Mouse (Mus musculus) embryonic facial prominence, embryonic 15.5 days (tissue): ENCODE results near the gene Ptgis. TPM values are rescaled to one million over a fixed set of nuclear protein-coding genes. Genes with fewer than 3 reads are reported as not detected.

ENCODE experiments used
- ATAC-seq: fragments of 200-750 bp; cut with Nextera tagmentation; 2 replicates; pipeline ENCODE4 v1.8.0; 2017; ENCODE audit warnings: low read depth, moderate TSS enrichment; ENCODE audit not compliant: insufficient number of reproducible peaks, low FRiP score, low TSS enrichment
- H3K27ac ChIP-seq: fragments of 300-500 bp; sonication (generic); replicated peaks from 2 replicates; pipeline ENCODE4 v1.5.1; 2015; ENCODE audit warnings: mild to moderate bottlenecking, inconsistent platforms
- H3K27me3 ChIP-seq: fragments of 300-500 bp; sonication (generic); 2 replicates; pipeline ENCODE4 v1.6.1; 2015; ENCODE audit warnings: inconsistent platforms
- H3K36me3 ChIP-seq: fragments of 300-500 bp; sonication (generic); 2 replicates; pipeline ENCODE4 v1.6.1; 2015; ENCODE audit warnings: mild to moderate bottlenecking, inconsistent platforms
- H3K4me1 ChIP-seq: fragments of 300-500 bp; sonication (generic); 2 replicates; pipeline ENCODE4 v1.6.1; 2015; ENCODE audit warnings: inconsistent platforms
- H3K4me2 ChIP-seq: fragments of 300-500 bp; sonication (generic); replicated peaks from 2 replicates; pipeline ENCODE4 v1.6.1; 2015; ENCODE audit warnings: mild to moderate bottlenecking, inconsistent platforms
- H3K4me3 ChIP-seq: fragments of 300-500 bp; sonication (generic); replicated peaks from 2 replicates; pipeline ENCODE4 v1.5.1; 2015; ENCODE audit warnings: mild to moderate bottlenecking, inconsistent platforms
- H3K9ac ChIP-seq: fragments of 300-500 bp; sonication (generic); 2 replicates; pipeline ENCODE4 v1.6.1; 2015; ENCODE audit warnings: inconsistent platforms
- H3K9me3 ChIP-seq: fragments of 300-500 bp; sonication (generic); replicated peaks from 2 replicates; pipeline ENCODE4 v1.6.1; 2016; ENCODE audit warnings: inconsistent platforms
- WGBS: fragments of 180-500 bp; shearing (Covaris S2); methylation state at CpG from one replicate; pipeline ENCODE4 v1.1.7; 2015; 5-methylcytosine and 5-hydroxymethylcytosine counted together
- polyA plus RNA-seq: library from polyadenylated mRNA; unstranded; fragments of >200 nt; fragmentation: Nextera tagmentation; extraction: Ambion mirVana; gene quantifications from 2 replicates; pipeline ENCODE4 v1.2.1, GENCODE M21; 2015

The Ptgis gene
- polyA plus RNA-seq, 1 experiment from 2014 or later: 33.1 TPM

DNA sequence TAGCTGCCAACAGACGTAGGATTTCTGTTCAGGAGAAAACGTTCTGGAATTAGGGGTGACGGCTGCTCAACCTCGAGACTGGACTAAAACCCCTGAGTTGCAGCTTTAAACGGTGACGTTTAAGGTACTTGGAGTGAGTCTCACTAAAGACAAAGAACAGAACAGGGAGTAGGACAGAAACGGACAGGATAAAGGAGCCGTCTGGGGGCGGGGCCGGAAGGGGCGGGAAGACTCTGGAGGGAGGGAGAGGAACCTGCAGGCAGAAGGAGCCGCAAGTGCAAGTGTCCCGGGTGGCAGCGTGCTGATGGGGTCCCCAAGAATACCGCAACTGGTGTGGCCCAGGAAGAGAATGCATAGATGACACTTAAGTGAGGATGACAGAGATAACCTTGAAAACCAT lies 9.8 kb downstream of the Ptgis start:
- Histone ChIP-seq H3K4me1 (peaks cover 36% of the 10 kb centered on the region), H3K27me3 (no peaks in the 10 kb centered on the region), H3K9me3 (no peaks in the 10 kb centered on the region), H3K27ac (no peak overlapping the region), H3K4me2 (peak overlapping the region; percentile 22; the same call in 1 of the 2 replicates), H3K4me3 (no peak overlapping the region), H3K36me3 (no peaks in the 10 kb centered on the region; the same call in 1 of the 2 replicates), H3K9ac (no peak overlapping the region)
- 16% methylated on average over 15 of the region's 15 CpGs for WGBS
- no peak for ATAC-seq

DNA sequence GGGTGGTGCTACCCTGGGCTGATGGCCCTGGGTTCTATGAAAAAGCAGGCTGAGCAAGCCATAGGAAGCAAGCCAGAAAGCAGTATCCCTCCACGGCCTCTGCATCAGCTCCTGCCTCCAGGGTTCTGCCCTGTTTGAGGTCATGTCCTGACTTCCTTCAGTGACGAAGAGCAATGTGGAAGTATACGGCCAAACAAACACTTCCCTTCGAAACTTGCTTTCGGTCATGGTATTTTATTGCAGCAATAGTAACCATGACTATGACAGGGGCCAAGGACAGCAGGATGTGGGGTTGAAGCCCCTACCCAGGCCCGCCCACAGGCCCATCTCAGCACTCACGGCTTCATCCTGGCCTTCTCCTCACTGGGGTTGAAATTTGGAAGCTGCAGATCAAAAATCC lies 15.5 kb downstream of the Ptgis start:
- WGBS: 78% methylated on average over 7 of the region's 7 CpGs
- H3K27me3 ChIP-seq: no peaks in the 10 kb centered on the region
- H3K27ac ChIP-seq: no peak overlapping the region
- H3K4me1 ChIP-seq: no peaks in the 10 kb centered on the region
- H3K9ac ChIP-seq: no peak overlapping the region
- no peak for ATAC-seq
- no peaks in the 10 kb centered on the region; the same call in 1 of the 2 replicates for H3K36me3 ChIP-seq
- no peaks in the 10 kb centered on the region for H3K9me3 ChIP-seq
- no peak overlapping the region for H3K4me3 ChIP-seq
- no peak overlapping the region for H3K4me2 ChIP-seq

DNA sequence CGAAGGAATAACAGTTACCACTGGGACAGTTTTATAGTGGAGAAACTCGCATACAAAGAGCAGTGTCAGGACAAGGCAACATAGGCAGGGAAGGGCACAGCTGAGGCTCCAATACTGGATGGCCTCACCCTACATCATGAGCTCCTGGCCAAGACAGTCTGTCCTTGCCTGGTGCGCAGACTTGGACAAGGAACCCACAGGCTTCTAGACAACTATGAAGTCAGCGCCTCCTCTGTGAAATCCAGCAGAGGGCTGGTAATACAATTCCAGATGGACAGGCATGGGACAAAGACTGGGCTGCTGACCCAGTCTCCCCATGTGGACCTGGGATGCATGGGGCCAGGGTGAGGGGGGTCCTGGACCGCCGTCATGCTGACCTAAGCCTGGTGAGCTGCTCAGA lies 16.2 kb downstream of the Ptgis start:
- WGBS: 88% methylated on average over 6 of the region's 6 CpGs
- H3K9me3 ChIP-seq: no peaks in the 10 kb centered on the region
- ATAC-seq: no peak
- H3K36me3 ChIP-seq: no peaks in the 10 kb centered on the region; the same call in 1 of the 2 replicates
- H3K4me2 ChIP-seq: no peak overlapping the region
- H3K4me1 ChIP-seq: no peaks in the 10 kb centered on the region
- H3K27me3 ChIP-seq: no peaks in the 10 kb centered on the region
- no peak overlapping the region for H3K4me3 ChIP-seq
- H3K9ac ChIP-seq: no peak overlapping the region
- no peak overlapping the region for H3K27ac ChIP-seq

DNA sequence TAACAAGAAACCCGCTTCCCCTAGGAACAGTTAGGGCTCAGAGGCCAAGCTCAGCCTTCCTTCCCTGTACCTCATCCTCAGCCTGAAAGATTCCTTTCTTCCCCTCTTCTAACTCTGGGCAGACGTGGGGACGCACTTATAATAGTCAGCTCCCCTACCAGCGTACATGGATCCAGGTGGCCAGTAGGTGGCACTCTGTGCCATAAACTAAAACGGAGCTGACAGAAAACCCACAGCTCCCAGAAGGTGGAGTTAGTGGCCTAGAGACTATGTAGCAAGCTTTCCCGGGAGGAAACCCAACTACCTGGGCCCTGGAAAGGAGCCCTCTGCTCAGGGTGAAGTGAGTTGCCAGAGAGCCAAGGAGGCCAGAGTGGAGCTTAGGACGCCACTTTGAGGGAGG lies 18.3 kb downstream of the Ptgis start:
- no peaks in the 10 kb centered on the region for H3K27me3 ChIP-seq
- 16% methylated on average over 7 of the region's 7 CpGs for WGBS
- H3K4me2 ChIP-seq: no peak overlapping the region
- no peak overlapping the region for H3K27ac ChIP-seq
- no peaks in the 10 kb centered on the region for H3K4me1 ChIP-seq
- H3K4me3 ChIP-seq: no peak overlapping the region
- no peak overlapping the region for H3K9ac ChIP-seq
- peak; percentile 59; the same call in 1 of the 2 replicates for ATAC-seq
- H3K9me3 ChIP-seq: no peaks in the 10 kb centered on the region
- no peaks in the 10 kb centered on the region; the same call in 1 of the 2 replicates for H3K36me3 ChIP-seq

DNA sequence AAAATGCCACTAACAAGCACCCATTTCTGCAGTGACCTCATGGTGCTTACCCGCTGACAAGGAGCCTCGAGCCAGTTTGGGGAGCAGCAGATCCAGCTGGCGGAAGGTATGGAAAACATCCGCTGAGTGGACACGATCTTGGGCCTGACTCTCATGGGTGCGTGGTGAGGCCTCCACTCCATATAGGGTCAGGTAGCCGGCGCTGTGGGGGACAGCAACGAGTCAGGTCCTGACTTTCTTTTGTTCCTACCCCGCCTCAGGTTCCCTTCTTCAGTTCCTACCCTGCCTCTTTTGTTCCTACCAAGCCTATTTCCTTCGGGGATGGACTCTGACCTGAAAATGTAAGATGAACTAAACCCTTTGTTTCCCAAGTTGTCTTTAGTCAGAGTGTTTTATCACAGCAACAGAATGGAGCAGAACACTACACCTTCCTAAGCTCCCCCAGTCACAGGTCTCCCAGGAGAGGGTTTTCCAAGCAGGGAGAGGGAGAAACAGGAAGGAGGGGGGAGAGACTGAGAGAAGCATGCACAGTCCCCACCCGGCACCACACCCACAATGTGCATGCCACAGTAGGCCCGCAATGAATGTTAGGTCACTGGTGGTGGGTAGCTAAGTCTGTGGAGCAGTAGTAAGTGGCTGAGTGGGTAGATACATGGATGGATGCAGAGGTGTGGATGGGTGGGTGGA lies 19.1 kb downstream of the Ptgis start:
- 85% methylated on average over 13 of the region's 13 CpGs for WGBS
- no peaks in the 10 kb centered on the region for H3K9me3 ChIP-seq
- no peaks in the 10 kb centered on the region for H3K4me1 ChIP-seq
- no peak overlapping the region for H3K27ac ChIP-seq
- H3K9ac ChIP-seq: no peak overlapping the region
- no peak for ATAC-seq
- H3K4me2 ChIP-seq: no peak overlapping the region
- H3K36me3 ChIP-seq: no peaks in the 10 kb centered on the region; the same call in 1 of the 2 replicates
- no peak overlapping the region for H3K4me3 ChIP-seq
- H3K27me3 ChIP-seq: no peaks in the 10 kb centered on the region

DNA sequence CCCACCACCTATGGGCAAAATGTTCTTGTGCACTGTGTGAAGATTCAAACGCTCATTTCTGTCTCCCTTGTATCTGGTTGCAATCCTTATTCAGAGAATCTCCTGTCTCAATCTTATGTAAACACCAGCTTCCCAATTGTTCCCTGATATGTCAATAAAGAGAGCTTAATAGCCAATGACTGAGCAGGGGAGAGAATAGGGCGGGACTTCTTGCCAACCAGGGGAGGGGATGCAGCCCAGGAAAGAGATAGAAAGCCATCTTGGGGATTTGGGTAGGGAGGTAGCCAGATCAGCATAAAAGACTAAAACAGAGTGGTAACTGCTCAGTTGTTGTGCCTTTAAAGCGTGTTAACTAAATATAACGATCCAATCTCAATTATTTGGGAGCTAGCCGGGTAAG lies 19.7 kb downstream of the Ptgis start:
- Histone ChIP-seq H3K9me3 (no peaks in the 10 kb centered on the region), H3K36me3 (no peaks in the 10 kb centered on the region; the same call in 1 of the 2 replicates), H3K9ac (no peak overlapping the region), H3K27me3 (no peaks in the 10 kb centered on the region), H3K4me2 (no peak overlapping the region), H3K4me3 (no peak overlapping the region), H3K27ac (no peak overlapping the region), H3K4me1 (no peaks in the 10 kb centered on the region)
- 83% methylated on average over 5 of the region's 5 CpGs for WGBS
- ATAC-seq: no peak

DNA sequence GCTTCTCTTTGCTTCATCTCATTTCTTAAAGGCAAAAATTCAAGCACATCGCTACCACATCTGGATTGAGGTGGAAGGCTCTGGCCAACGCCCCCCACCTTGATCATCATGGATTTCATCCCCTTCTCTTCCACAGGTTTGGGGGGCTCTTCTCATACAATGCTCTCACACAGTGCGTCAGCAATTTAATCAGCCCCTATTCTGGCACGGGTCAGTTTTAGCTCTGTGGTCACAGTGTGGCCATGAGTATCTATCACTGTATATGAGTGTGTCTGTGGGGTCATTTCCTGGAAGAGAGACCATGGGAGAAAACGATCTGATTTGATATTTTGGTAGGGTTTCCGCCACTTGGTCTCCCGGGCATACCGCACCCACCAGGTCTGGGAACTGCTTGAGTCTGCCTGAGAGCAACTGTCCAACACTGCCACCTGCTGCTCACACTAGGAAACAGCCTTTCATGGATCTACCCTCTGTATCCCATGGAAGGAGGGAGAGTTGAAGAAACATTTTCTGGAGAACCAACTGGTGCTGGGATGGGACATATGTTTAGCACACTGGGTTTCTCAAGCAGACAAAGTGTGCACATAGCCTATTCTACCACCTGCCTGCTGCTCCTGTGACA lies 21.1 kb downstream of the Ptgis start:
- Histone ChIP-seq H3K27me3 (no peaks in the 10 kb centered on the region), H3K27ac (no peak overlapping the region), H3K9me3 (no peaks in the 10 kb centered on the region), H3K4me2 (no peak overlapping the region), H3K9ac (no peak overlapping the region), H3K4me1 (no peaks in the 10 kb centered on the region), H3K4me3 (no peak overlapping the region), H3K36me3 (no peaks in the 10 kb centered on the region; the same call in 1 of the 2 replicates)
- 41% methylated on average over 8 of the region's 8 CpGs for WGBS
- peak; percentile 63; the same call in 1 of the 2 replicates for ATAC-seq

DNA sequence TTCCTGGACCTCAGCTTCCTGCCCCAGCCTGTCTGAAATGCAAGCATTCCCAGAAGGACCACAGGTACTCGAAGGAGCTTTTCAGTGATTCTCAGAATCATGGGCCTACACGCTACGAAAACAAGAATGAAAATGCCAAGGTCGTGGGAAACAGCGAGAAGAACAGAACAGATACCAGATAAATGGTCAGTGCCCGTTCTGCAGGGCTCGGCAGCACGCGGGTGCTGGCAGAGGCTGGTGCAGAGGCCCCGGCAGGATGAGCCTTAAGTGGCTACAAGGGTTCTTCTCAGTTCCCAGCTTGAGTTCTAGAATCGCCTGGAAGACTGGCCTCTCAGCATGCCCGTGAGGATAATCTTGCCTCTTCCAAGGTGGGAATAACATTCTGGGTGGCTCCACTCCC lies 26.7 kb downstream of the Ptgis start:
- Histone ChIP-seq H3K27ac (no peak overlapping the region), H3K4me3 (no peak overlapping the region), H3K4me1 (no peaks in the 10 kb centered on the region), H3K9ac (no peak overlapping the region), H3K36me3 (no peaks in the 10 kb centered on the region; the same call in 1 of the 2 replicates), H3K27me3 (no peaks in the 10 kb centered on the region), H3K9me3 (no peaks in the 10 kb centered on the region), H3K4me2 (no peak overlapping the region)
- ATAC-seq: no peak
- WGBS: 94% methylated on average over 12 of the region's 12 CpGs

DNA sequence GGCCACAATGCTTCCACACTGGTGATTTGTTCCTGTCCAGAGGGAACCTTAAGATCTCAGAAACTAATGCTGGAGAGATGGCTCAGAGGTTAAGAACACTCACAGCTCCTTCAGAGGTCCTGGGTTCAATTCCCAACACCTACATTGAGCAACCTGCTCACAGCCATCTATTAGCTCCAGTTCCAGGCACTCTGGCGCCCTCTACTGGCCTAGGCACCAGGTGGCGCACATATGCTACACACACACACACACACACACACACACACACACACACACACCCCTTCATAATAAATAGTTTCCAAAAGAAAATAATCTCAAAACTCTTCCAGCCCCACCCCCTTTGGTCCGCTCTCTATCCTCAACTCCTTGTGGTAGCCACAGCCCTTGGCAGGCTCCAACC lies 27.3 kb downstream of the Ptgis start:
- Histone ChIP-seq H3K9me3 (no peaks in the 10 kb centered on the region), H3K4me3 (no peak overlapping the region)

DNA sequence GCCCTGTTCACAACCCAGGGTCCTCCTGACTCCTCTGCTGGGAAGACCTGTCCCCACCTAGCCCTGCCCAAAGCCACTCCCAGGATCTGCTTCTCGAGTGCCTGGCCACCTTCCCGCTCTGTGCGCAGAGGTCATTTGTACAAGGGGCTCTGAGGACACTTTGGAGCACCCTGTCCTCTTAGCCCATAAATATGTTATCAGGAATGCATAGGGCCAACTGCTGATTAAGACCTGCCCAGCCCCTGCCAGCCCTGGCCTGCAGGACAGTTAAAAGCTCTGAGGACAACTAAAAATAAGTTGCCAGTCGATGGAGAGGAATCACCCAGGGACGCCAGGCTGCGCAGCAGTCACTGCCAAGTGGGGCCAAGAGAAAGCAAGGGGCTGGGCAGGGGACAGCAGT lies 27.9 kb downstream of the Ptgis start:
- Histone ChIP-seq H3K9me3 (no peaks in the 10 kb centered on the region), H3K9ac (no peak overlapping the region), H3K4me3 (no peak overlapping the region), H3K27me3 (no peaks in the 10 kb centered on the region), H3K36me3 (no peaks in the 10 kb centered on the region; the same call in 1 of the 2 replicates), H3K4me2 (no peak overlapping the region), H3K27ac (no peak overlapping the region), H3K4me1 (no peaks in the 10 kb centered on the region)
- WGBS: 88% methylated on average over 6 of the region's 6 CpGs
- no peak for ATAC-seq

More for the DNA sequence above, 27.3 kb downstream of the Ptgis start:
- no peak overlapping the region for H3K9ac ChIP-seq
- H3K27me3 ChIP-seq: no peaks in the 10 kb centered on the region
- H3K4me1 ChIP-seq: no peaks in the 10 kb centered on the region
- no peaks in the 10 kb centered on the region; the same call in 1 of the 2 replicates for H3K36me3 ChIP-seq
- 96% methylated on average over 3 of the region's 3 CpGs for WGBS
- ATAC-seq: no peak
- H3K27ac ChIP-seq: no peak overlapping the region
- no peak overlapping the region for H3K4me2 ChIP-seq

DNA sequence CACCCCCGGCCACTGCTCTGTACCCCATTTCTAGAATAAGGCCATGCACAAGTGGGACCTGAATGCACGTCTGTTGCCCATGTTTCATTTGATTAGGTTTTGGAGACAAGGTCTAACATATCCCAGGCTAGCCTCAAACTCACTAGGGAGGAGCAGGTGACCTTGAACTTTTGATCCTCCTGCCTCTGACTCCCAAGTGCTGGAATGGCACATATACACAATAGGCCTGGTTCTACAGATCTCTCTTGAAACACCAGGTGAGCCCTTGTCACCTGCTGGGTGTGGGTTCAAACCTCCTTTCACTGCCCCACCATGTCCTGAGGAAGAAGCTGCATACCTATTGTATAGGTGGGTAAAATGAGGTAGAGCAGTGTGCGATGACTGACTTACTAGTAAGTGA lies 28.3 kb downstream of the Ptgis start:
- no peak for ATAC-seq
- WGBS: 87% methylated on average over 3 of the region's 3 CpGs

More for the DNA sequence above, 28.3 kb downstream of the Ptgis start:
- H3K36me3 ChIP-seq: no peaks in the 10 kb centered on the region
- H3K27me3 ChIP-seq: no peaks in the 10 kb centered on the region
- H3K4me1 ChIP-seq: no peaks in the 10 kb centered on the region
- H3K9ac ChIP-seq: no peak overlapping the region
- no peaks in the 10 kb centered on the region for H3K9me3 ChIP-seq
- H3K4me3 ChIP-seq: no peak overlapping the region
- no peak overlapping the region for H3K4me2 ChIP-seq
- no peak overlapping the region for H3K27ac ChIP-seq
